Mouse (Mus musculus) c-Kit-positive CD71-positive TER-119-positive erythroid progenitor cells, embryonic 14.5 days (primary cell): Measurements from ENCODE around the gene Zfp991.
"Not testable (repeated sequence)": the region's sequence is repeated elsewhere in the genome, so short reads cannot be mapped to it uniquely, and the experiment has no call there.

Experiments used
- DNase-seq: peaks from one replicate; pipeline ENCODE4 v3.0.0-alpha.2; 2013; ENCODE audit warnings: low spot score

The Zfp991 gene

DNA sequence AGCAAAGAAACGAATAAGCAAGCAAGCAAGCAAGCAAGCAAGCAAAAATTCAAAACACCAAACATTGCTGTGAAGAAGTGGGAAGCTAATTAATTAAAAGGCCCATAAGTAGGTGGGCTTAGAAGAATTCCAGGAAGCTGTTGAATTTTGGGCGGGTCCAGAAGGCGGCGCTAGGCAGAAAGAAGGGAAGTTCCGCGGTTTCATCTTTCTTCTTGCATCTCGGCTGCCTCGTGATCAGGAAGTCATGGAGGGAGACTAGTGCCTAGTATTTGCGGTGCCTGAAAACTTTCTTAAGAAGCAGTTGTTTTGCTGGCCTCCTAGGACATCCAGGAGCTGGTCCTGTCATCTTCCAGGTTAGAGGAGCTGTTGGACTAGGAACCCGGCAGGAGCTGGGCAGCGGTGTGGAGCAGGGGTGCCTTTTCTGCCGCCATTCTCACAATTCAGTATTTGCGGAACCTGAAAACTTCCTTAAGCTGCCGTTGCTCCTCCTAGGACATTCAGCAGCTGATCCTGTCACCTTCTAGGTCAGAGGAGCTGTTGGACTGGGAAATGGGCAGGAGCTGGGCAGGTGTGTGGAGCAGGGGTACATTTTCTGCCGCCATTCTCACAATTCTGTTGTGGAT lies at the start of gene Zfp991:
TSS of gene Zfp991 (plus strand) at position 202 of the 623 bp plus-strand sequence.
- DNase-seq, result not testable (repeated sequence)

DNA sequence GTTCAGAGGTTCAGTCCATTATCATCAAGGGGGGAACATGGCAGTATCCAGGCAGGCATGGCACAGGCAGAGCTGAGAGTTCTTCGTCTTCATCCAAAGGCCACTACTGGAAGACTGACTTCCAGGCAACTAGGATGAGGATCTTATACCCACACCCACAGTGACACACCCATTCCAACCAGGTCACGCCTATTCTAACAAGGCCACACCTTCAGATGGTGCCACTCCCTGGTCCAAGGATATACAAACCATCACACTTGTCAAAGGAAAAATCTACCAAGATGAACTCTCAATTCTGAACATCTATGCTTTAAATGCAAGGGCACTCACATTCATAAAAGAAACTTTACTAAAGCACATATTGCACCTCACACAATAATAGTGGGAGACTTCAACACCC lies 36.2 kb upstream of the Zfp991 start:
- DNase-seq, result not testable (repeated sequence)

DNA sequence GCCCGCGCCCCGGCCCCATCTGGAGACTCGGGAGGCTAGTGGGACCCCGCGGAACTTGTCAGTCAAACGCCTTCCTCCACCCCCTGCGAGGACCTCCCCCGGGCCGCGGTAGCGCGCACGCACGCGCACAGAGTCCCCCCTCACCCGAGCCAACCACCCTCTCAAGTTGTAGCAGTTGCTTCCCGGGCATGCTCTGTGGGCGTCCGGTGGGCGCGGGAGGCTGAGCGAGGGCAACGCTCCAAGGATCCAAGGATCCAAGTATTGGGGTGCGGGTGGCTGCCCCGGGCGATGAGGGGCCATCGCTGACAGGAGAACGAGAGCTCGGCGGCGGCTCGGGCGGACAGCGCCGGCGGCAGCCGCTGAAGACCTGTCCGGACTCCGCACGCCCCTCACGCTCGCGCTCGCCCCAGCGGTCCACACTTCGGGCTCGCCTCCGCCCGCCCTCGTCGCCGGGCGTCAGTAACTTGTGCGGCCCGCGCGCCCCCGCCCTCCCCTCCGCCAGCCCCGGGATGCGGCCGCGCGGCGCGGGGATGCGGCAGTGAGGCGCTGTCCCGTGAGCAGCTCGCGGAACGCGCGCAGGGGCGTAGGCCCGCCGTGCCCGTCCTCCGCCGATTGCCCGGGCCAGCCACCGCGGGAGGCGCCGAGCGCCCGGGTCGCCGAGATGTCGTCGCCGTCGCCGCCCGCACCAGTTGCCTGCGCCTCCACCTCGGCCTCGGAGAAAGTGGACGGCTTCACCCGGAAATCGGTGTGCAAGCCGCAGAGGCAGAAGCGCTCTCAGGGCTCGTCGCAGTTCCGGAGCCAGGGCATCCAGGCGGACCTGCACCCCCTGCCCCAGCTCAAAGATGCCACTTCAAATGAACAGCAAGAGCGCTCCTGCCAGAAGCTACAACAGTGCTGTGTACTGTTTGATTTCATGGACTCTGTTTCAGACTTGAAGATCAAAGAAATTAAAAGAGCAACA lies 29.9 kb upstream of the Zfp991 start:
- DNase-seq, result not testable (repeated sequence)

DNA sequence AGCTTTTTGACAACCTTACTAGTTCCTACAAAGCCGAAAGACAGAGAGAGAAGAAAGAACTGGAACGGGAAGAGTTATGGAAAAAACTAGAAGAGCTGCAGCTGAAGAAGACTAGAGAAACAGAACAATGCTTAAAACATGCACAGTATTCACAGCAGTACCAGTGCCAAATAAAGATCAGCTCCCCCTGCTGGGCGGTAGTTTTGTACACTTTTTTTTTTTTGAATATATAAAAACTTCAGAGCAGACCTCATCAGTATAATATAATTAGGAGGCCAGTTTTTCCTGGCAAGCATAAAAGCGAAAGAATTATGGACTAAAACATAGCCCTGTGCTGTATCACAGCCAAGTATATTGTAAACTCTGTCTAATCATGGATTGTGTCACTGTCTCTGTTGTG lies 28.0 kb upstream of the Zfp991 start:
- DNase-seq, result not testable (repeated sequence)

DNA sequence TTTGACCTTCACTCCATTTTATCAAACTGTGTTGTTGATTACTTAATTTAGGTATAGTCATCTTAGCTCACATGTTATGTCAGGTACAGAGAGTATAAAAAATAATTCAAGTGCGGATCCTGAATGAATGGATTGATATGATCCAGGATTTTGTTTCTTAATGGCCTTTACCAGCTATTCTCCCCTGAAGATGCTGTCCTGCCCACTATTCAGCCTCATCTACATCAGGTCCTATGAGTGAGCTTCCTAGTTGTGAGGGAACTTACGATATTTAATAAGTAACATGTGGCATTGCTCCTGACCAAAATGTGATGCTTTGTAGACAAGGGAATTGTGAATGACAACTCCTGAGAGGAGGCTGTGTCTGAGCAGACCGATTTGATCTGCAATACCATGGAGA lies 14.0 kb upstream of the Zfp991 start:
- not testable (repeated sequence) for DNase-seq

DNA sequence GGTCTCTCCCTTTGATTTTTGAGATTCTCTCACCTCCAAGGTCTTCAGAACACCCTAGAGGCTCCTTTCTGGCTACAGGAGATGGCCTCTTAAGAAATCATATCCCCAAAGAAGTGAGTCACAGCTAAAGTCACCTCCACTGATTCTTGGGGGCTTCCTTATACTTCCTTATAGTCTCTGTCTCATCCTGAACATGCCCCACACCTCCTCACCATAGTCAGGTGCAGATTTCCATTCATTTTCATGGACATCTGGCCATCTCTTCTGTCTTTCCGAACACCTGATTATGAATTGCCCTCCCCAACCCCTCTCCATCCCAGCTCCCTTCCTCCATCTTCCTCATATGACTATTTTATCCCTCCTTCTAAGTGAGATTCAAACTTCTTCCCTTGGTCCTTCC lies 9.6 kb upstream of the Zfp991 start:
- not testable (repeated sequence) for DNase-seq

DNA sequence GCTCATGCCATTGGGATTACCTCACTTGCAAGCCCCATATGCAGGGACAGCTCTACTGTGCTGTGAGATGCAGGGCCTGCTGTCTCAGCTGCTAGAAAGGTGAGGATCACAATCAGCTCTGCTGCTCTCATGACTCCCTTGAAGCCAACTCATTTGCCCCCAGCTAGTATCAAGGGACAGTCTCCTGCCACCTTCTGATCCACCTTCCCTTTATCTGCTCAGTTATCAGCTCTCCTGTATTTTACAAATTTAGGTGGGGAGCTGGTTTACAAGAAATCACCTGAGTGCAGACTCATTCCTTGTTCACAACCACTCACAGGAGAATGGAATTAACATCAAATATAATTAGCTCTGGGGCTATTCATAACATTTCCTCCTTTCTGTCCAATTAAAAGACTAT lies 8.0 kb upstream of the Zfp991 start:
- not testable (repeated sequence) for DNase-seq

DNA sequence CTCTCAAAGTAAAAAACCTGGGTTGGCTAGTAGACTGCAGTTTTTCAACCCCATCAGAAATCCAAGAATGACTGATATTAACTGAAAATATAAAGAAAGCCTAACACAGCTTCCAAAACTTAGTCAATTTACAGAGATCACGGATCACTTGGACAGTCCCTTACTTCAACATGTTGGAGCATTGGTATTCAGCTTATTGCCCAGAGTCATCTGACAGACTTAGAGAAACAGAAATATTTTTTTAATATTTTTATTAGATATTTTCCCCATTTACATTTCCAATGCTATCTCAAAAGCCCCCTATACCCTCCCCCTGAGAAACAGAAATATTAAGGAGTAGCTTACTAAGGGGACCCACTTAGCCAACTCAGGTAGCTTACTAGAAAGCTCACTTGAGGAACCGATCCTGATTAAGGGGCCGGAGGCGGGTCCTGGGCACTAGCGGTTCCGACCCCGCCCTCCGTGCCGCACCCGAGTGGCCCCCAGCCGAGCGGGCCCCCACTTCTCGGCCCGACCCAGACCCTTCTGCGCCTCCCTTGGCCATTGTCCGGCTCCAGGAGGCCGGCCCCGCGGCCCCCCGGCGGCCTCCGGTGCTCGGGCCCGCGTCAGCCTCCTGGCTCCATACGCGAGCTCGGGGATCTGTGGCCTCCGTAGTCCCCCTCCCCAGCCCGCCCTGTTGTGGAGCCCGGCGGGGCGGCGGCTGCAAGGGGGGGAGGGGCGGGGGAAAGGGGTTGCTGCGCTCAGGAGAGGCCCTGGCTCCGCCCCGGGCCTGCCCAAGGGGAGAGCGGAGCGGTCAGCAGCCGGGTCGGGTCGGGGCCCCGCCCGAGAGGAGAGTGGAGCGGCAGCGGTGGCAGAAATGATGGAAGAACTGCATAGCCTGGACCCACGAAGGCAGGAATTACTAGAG lies 7.2 kb upstream of the Zfp991 start:
- DNase-seq, result not testable (repeated sequence)

DNA sequence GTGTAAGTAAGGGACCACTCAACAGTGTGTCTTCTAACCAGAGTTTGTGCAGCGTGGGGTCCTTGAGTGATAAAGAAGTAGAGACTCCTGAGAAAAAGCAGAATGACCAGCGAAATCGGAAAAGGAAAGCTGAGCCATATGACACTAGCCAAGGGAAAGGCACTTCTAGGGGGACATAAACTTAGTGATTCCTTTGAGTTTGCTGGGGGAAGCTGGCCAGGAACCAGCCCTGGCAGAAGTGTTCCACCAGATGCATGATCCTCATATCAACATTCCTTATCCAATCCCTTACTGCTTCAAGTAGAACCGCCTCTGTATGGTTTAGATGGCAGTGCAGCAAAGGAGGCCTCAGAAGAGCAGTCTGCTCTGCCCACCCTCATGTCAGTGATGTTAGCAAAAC lies 6.5 kb upstream of the Zfp991 start:
- DNase-seq, result not testable (repeated sequence)

DNA sequence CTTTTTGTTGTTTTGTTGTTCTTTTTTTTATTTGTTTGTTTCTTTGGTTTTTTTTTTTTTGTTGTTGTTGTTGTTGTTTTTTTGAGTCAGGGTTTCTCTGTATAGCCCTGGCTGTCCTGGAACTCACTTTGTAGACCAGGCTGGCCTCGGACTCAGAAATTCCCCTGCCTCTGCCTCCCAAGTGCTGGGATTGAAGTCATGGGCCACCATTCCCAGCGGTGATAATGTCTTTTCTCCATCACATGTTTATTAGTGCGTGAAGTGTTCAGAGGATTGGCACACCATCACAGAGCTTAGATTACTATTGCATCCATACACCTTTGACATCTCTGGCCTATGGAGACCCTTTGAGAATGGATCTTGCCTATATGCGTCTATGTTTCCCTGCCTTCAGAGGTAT lies 6.0 kb upstream of the Zfp991 start:
- not testable (repeated sequence) for DNase-seq

DNA sequence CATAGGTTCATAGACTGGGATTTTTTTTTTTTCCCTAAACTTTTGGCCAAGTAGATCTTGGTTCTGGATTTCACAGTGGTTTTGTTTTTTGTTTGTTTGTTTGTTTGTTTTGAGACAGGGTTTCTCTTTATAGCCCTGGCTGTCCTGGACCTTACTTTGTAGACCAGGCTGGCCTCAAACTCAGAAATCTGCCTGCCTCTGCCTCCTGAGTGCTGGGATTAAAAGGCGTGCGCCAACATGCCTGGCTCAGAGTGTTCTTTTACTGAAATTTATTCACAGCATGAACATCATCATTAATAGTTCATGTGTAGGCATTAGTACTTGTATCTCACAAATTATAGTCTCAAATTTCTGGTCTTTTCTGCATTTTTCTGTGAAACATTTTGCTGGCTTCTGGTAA lies 5.4 kb upstream of the Zfp991 start:
- not testable (repeated sequence) for DNase-seq

DNA sequence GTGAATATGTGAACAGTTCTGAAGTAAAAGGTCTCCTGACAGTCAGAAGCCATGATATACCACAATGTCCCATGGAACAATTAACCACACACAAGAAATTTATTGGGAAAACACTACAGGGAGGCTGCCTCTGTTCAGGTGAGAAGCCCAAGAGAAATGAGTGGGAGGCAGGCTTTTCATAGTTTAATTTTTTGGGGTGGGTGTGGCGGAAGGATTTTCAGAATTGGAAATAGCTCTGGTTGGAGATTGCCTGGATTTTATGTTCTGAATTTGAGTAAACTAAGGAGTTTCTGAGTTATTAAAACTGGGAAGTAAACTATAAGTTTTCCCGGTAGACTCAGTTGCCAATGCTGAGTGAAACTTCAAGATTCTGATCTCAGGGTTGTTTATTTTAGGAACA lies 4.7 kb upstream of the Zfp991 start:
- not testable (repeated sequence) for DNase-seq

DNA sequence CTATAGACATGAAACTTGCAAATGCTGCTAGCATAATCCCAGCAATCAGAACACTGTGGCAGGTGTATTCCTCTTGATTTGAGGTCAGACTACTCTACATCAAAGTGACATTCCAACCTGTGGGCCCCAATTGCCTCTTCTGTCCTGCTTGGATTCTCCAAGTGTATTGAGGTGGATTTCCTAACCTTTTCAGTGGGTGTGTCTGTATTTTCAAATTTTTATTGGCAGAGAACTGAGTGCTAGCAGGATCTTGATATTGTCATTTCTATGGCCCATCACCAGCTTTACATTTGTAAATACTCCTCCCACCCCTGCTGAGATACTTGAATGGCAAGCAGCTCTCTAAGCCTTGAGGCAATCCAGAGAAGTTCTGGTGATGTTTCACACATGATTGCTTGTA lies 3.7 kb upstream of the Zfp991 start:
- not testable (repeated sequence) for DNase-seq

DNA sequence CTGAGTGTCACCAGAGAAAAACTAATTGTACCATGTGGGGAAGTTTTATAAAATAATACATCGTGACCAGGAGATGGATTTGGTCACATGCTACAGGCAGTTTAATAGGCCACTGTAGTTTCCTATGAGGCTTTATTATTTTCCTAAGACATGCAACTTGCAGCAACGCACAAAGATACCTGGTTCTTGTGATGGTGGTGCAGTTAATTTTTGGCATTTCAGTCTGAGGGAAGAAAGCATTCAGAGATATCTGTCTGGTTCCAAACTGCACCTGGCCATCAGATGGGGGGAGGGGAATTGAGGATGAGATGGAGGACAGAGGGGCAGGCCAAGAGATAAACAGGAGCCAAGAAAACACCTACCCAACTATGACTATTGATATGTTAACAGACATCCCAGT lies 1.8 kb downstream of the Zfp991 start:
- not testable (repeated sequence) for DNase-seq

DNA sequence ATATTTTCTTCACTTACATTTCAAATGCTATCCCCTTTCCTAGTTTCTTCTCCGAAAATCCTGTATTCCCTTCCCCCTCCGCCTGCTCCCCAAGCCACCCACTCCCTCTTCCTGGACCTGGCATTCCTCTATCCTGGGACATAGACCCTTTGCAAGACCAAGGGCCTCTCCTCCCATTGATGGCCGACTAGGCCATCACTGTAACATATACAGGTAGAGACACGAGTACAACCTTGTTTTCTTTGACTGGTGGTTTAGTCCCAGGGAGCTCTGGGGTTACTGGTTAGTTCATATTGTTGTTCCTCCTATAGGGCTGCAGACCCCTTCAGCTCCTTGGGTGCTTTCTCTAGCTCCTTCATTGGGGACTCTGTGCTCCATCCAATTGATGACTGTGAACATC lies 9.9 kb downstream of the Zfp991 start:
- not testable (repeated sequence) for DNase-seq

DNA sequence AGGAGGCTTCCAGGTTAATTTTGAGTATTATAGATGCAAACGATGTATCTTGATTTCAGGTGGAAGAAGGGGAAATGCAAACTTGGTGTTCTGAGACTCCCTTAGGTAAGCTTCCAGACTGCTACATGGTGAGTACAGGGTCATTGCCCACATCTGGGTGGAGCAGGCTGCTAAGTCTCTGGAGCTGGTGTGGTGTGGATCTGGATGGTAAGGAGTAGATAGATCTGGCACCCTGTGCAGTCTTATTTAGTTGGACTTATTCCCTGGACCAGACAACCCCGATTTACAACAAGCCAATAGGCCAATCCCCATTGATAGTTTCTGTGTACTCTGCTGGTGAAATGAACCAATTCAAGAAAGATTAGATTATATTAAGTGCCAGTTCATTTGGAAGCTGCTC lies 33.4 kb downstream of the Zfp991 start:
- DNase-seq, result not testable (repeated sequence)

DNA sequence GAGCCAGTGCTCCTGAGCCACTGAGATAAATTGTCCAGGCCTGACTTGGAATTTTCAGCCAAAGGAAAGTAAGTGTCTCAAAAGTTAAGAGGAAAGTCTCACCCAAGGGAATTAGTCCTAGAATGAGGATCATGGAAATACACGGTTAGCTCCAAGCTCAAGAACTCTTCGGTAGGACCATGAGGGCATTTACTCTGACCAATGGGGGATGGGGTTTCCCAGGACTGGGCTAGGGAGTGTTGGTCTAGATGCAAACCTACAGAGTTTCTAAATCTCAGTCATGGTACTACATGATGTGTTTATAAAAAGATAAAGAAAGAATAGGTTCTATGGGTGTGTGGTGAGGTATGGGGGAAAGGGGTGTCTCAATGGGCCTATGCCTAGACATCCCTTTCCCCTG lies 38.7 kb downstream of the Zfp991 start:
- not testable (repeated sequence) for DNase-seq

DNA sequence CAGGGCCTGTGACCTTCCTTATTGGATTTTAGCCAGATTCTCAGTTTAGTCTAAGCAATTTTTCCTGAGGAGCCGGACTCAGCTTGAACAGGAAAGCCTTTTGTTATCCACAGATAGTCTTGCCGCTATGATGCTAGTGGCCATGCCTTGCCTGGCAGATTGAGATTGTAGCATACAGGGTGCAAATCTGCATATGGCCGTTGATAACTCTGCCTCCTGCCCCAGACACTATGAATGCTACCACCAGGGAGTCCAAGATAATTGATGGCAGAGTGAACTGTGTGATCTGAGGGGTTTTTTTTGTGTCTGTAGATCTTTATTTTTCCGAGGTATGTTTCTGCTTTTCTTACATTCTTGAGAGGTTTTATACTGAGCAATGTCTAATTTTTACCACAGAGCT lies 39.7 kb downstream of the Zfp991 start:
- DNase-seq, result not testable (repeated sequence)

DNA sequence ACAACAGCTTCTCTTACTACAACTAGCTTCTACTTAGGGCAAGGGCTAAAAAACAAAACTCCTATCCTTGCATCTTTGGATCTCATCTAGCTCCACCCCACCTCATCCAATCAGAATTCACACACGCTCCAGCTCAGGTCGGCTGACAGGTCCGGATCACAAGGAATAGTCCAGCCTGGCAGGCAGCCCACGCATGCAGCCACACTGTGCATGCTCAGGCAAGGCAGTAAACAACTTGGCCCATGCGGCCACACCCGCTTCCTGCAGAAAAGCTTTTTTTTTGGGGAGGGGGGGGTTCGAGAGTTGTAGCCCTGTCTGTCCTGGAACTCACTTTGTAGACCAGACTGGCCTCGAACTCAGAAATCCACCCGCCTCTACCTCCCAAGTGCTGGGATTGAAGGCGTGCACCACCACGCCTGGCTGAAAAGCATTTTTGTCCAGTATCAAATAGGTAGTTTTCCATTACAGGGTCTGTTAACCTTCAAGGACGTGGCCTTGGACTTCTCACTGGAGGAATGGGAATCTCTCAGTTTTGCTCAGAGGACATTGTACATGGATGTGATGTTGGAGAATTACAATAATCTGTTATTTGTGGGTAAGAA lies 44.5 kb downstream of the Zfp991 start:
- not testable (repeated sequence) for DNase-seq

DNA sequence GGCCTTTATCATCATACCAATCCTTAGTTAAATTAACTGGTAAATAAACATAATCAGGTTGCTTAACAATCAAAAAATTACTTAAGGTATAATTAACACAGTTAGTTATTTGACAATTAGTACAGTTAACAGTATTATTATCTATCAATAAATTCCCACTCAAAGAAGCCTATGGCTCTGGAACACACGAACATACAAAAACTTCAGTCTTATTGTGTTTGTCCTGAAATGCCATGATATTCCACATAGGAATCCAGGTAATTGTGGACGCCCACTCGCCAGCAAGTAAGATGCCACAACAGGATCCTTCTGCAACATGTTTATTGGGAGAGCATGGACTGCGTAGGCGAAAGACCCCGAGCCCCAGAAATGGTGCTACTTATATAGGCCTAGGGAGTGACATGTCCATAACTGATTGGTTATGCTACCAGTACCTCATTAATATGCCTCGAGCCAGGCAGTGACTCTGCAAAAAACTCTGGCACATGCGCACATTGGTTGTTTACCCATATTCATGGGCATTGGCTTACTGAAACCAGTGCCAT lies 49.4 kb downstream of the Zfp991 start:
- not testable (repeated sequence) for DNase-seq

DNA sequence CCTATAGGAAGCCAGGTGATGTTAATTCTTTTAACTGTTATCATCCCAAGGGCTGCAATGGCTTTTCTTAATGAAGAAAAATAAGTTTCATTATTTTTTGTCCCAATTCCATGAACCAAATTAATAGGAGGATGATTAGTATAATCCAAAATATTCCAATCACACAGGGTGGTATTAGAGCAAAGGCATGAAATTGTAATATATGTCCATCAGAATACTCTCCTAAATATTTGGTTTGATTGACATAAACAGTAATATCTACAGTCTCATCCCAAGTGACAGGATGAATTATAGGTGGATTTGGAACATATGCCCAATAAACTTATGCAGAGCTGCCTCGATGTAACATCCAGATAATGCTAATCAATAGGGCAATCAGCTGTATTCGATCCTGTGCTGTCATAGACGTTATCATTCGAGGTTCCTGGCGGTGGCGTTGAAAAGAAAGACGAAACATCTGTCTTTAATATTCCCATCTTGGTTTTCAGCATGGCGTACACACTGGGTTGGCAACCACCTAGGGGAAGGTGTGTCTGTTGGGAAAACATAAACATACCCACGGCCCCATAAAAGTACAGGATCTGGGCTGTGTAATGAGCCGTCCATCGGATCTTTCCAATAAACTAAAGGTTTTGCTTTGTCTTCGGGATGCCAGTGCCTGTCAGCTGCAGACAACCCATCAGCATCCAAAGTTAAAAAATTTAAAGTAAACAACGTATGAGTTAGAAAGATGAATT lies 50.3 kb downstream of the Zfp991 start:
- not testable (repeated sequence) for DNase-seq
